ENCODE assay signal across 9 mouse cellular contexts in the genomic region with DNA sequence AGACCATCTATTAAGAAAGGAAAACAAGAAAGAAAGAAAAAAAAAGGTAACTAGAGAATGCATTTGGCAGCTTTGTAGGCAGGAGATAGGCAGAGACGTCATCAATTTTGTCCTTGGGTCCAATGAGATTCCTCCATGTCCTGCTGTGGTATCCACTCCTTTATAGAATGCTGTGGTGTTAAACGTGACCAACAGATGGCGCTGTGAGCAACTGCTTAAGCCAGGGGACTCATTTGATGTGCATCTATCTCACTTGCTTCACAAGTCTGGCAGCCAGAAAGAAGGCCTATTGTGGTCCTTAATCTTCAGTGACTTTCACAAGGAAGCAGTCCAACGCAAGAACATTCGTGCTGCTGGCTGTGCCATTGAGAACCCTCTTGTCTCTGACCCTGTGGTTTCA. TPM values are rescaled to one million over a fixed set of nuclear protein-coding genes. Genes with fewer than 3 reads are reported as not detected.
A peak's percentile ranks its signal among the peaks of the same experiment; 100 is the strongest.
DNase-seq lines count a peak whose midpoint lies in the region; ATAC-seq and TF ChIP-seq lines count a peak whose summit lies in the region.
"Had no signal": no experiment of that assay in that cellular context is flagged by ENCODE, and none has a peak within 500 bp of the region (broad histone marks: within the 10 kb centered on the region; RNA-seq: fewer than 3 reads in every experiment).

No protein-coding gene starts in this region.

- H3K9ac ChIP-seq in intestine, embryonic 14.5 days (ENCODE audit: low read length), result no peak overlapping the region
- H3K9ac ChIP-seq in intestine, embryonic 16.5 days (ENCODE audit: low read depth, low read length), result no peak overlapping the region
- H3K9ac ChIP-seq: embryonic facial prominence, embryonic 12.5 days had no signal

- H3K27me3 ChIP-seq in intestine, embryonic 14.5 days (replicated peaks; ENCODE audit: control insufficient read depth, insufficient read depth, low read length), result no peaks in the 10 kb centered on the region
- no peaks in the 10 kb centered on the region for H3K27me3 ChIP-seq in intestine, embryonic 16.5 days (replicated peaks; ENCODE audit: control insufficient read depth, insufficient read depth, low read length)
- no peaks in the 10 kb centered on the region for H3K27me3 ChIP-seq in heart, embryonic 10.5 days (ENCODE audit: insufficient read depth, poor library complexity, severe bottlenecking)
- no peaks in the 10 kb centered on the region for H3K27me3 ChIP-seq in spleen, adult 2 months (ENCODE audit: control insufficient read depth, insufficient read depth, low read length)
- H3K27me3 ChIP-seq: embryonic facial prominence, embryonic 12.5 days had no signal

- peak; percentile 56; the same call in 1 of the 2 replicates for TF ChIP-seq CTCF in spleen, adult 2 months (IDR thresholded peaks at IDR 0.05; ENCODE audit: extremely low read depth, insufficient read depth, insufficient read length, insufficient replicate concordance)

- no peaks in the 10 kb centered on the region for H3K9me3 ChIP-seq in intestine, embryonic 14.5 days (ENCODE audit: control insufficient read depth, low read length)
- H3K9me3 ChIP-seq in intestine, embryonic 16.5 days (ENCODE audit: control insufficient read depth, low read length), result no peaks in the 10 kb centered on the region
- H3K9me3 ChIP-seq in heart, embryonic 10.5 days, result no peaks in the 10 kb centered on the region
- H3K9me3 ChIP-seq: embryonic facial prominence, embryonic 12.5 days had no signal

- WGBS in intestine, embryonic 14.5 days, result 19% methylated on average over 5 of the region's 5 CpGs
- 17% methylated on average over 5 of the region's 5 CpGs for WGBS in intestine, embryonic 16.5 days
- 11% methylated on average over 5 of the region's 5 CpGs for WGBS in heart, embryonic 10.5 days
- 19% methylated on average over 5 of the region's 5 CpGs for WGBS in spleen, adult 2 months

- H3K4me2 ChIP-seq in intestine, embryonic 14.5 days (ENCODE audit: low read length), result no peak overlapping the region
- H3K4me2 ChIP-seq in intestine, embryonic 16.5 days (ENCODE audit: low read depth, low read length), result no peak overlapping the region
- H3K4me2 ChIP-seq: embryonic facial prominence, embryonic 12.5 days had no signal

- no peak for TF ChIP-seq POLR2A in spleen, adult 2 months (IDR thresholded peaks at IDR 0.05; ENCODE audit: low read depth, low read length)

- no peak for ATAC-seq in intestine, embryonic 14.5 days (replicated peaks; ENCODE audit: low FRiP score, low TSS enrichment, low read depth)
- no peak for ATAC-seq in intestine, embryonic 16.5 days

- peak; percentile 69 for DNase-seq in intestine, embryonic 14.5 days (ENCODE audit: low spot score)
- DNase-seq in adrenal gland, adult 18-20 months (ENCODE audit: low spot score in 2 of 2), result peak; percentile 50 to 57
- DNase-seq in embryo, embryonic 10 days (ENCODE audit: low spot score), result peak; percentile 91
- peak; percentile 84 for DNase-seq in heart, embryonic 10.5 days (ENCODE audit: low spot score)
- DNase-seq in layer of hippocampus, adult 9-10 months (ENCODE audit: low spot score), result peak; percentile 50
- DNase-seq in lung, postnatal 25 days (ENCODE audit: low spot score), result peak; percentile 41
- peak; percentile 23 to 30 for DNase-seq in spleen, adult 2 months (ENCODE audit: low read depth in 1 of 2, low spot score in 2 of 2)

- H3K4me3 ChIP-seq in intestine, embryonic 14.5 days (ENCODE audit: low read depth, low read length), result no peak overlapping the region
- H3K4me3 ChIP-seq in intestine, embryonic 16.5 days (ENCODE audit: low read length), result no peak overlapping the region
- no peak overlapping the region for H3K4me3 ChIP-seq in heart, embryonic 10.5 days
- H3K4me3 ChIP-seq in spleen, adult 2 months (ENCODE audit: extremely low read depth, insufficient read depth, insufficient read length), result no peak overlapping the region
- H3K4me3 ChIP-seq: embryonic facial prominence, embryonic 12.5 days had no signal

- no peaks in the 10 kb centered on the region for H3K4me1 ChIP-seq in intestine, embryonic 14.5 days (replicated peaks; ENCODE audit: control insufficient read depth, insufficient read depth, low read length)
- no peaks in the 10 kb centered on the region for H3K4me1 ChIP-seq in intestine, embryonic 16.5 days (ENCODE audit: control insufficient read depth, insufficient read depth, low read length)
- no peaks in the 10 kb centered on the region for H3K4me1 ChIP-seq in heart, embryonic 10.5 days
- H3K4me1 ChIP-seq in spleen, adult 2 months (ENCODE audit: control insufficient read depth, insufficient read depth, insufficient read length), result no peaks in the 10 kb centered on the region
- H3K4me1 ChIP-seq: embryonic facial prominence, embryonic 12.5 days had no signal

- H3K36me3 ChIP-seq in intestine, embryonic 14.5 days (ENCODE audit: control insufficient read depth, insufficient read depth, low read length), result no peaks in the 10 kb centered on the region
- H3K36me3 ChIP-seq in intestine, embryonic 16.5 days (ENCODE audit: control insufficient read depth, insufficient read depth, low read length), result no peaks in the 10 kb centered on the region
- H3K36me3 ChIP-seq in heart, embryonic 10.5 days, result no peaks in the 10 kb centered on the region
- no peaks in the 10 kb centered on the region for H3K36me3 ChIP-seq in spleen, adult 2 months (ENCODE audit: control insufficient read depth, insufficient read depth, low read length)
- H3K36me3 ChIP-seq: embryonic facial prominence, embryonic 12.5 days had no signal

- no peak overlapping the region for H3K27ac ChIP-seq in intestine, embryonic 14.5 days (ENCODE audit: low read depth)
- H3K27ac ChIP-seq in intestine, embryonic 16.5 days (ENCODE audit: low read length), result no peak overlapping the region
- no peak overlapping the region for H3K27ac ChIP-seq in heart, embryonic 10.5 days
- no peak overlapping the region for H3K27ac ChIP-seq in spleen, adult 2 months (ENCODE audit: insufficient read depth, low read length)
- H3K27ac ChIP-seq: embryonic facial prominence, embryonic 12.5 days had no signal

RNA-seq across cellular contexts. Expression of gene Mfsd9, which starts 6.9 kb away (rescaled TPM):
- 4.2 and 4.6 TPM in 2 replicates for polyA plus RNA-seq in intestine, embryonic 14.5 days (2014; fragmentation: Nextera tagmentation; extraction: Ambion mirVana)
- polyA plus RNA-seq in intestine, embryonic 16.5 days (2015; fragmentation: Nextera tagmentation; extraction: Ambion mirVana), result 5.9 and 6.8 TPM in 2 replicates
- 1 to 10 TPM; 1.6 to 2.2 TPM for total RNA-seq in adrenal gland, adult 18-20 months (2021)
- polyA plus RNA-seq in heart, embryonic 10.5 days (2016; fragmentation: Nextera tagmentation; extraction: Ambion mirVana), result 1.6 and 2.4 TPM in 2 replicates
- polyA plus RNA-seq in spleen, adult 2 months (2012; rRNA removed), result 0.83 and 1.00 TPM in 2 replicates

RNA-seq across cellular contexts. Expression of gene Tmem182, which starts 8.1 kb away (rescaled TPM):
- 0.19 and 0.30 TPM in 2 replicates for polyA plus RNA-seq in intestine, embryonic 14.5 days (2014; fragmentation: Nextera tagmentation; extraction: Ambion mirVana)
- polyA plus RNA-seq in intestine, embryonic 16.5 days (2015; fragmentation: Nextera tagmentation; extraction: Ambion mirVana), result 0.22 and 0.43 TPM in 2 replicates
- 10 to 100 TPM in 1 of 2 experiments, 1 to 10 TPM in 1; 1.7 to 17.0 TPM for total RNA-seq in adrenal gland, adult 18-20 months (2021)
- polyA plus RNA-seq in heart, embryonic 10.5 days (2016; fragmentation: Nextera tagmentation; extraction: Ambion mirVana), result 5.1 and 12.1 TPM in 2 replicates
- 0.02 and 0.07 TPM in 2 replicates for polyA plus RNA-seq in spleen, adult 2 months (2012; rRNA removed)

Comparison
In these comparisons a context has a peak if more than half of its experiments do, and no peak if none do; other contexts are left out.
1. DNase-seq: peak in every context shown above with its lines; median percentile 91 in embryo, embryonic 10 days; 84 in heart, embryonic 10.5 days; 69 in intestine, embryonic 14.5 days; 54 in adrenal gland, adult 18-20 months; 50 in layer of hippocampus, adult 9-10 months; 41 in lung, postnatal 25 days; 26 in spleen, adult 2 months.